Mouse (Mus musculus) frontal cortex, postnatal 25 days (tissue): Measurements from ENCODE around the gene Numbl.
A peak's percentile ranks its signal among the peaks of the same experiment; 100 is the strongest.

Experiments
- DNase-seq, 2 experiments: peaks; one replicate each; pipeline ENCODE4 v3.0.0; 2022; ENCODE audit warnings: low spot score in 2 of 2

Numbl gene

GRCm38 (mm10) chr7:27295956-27296355 lies 37.7 kb downstream of the Numbl start:
- no peak for DNase-seq

- DNase-seq: no peak
These were observed 38.3 kb downstream of the Numbl start for GRCm38 (mm10) chr7:27296518-27296917.

DNA sequence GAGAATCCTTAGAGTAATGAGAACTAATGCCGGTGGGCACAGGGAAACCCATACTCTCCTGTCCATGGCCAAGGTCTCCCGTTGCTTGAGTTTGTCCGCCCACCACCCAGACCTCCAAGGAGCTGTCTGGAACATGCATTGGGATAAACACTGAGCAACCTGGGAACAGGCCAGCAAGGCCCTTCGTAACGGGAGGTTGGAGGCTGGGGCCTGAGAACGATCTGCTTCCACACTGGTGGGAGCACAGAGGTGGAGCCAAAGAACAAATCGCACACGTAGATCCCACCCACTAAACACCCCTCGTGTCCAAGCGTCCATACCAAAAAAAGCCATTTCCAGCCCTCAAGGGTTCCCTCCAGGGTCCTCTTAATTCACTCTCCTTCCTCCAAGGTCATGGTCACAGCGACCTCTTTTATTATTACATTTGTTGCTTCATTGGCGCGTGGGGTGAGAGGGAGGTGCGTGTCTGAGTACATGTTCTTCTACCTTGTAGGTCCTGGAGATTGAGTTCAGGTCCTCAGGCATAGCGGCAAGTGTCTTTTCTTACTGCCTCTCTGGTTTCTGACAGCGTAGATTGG lies 39.9 kb downstream of the Numbl start:
- no peak for DNase-seq

GRCm38 (mm10) chr7:27298816-27299215 lies 40.6 kb downstream of the Numbl start:
- DNase-seq: no peak

DNA sequence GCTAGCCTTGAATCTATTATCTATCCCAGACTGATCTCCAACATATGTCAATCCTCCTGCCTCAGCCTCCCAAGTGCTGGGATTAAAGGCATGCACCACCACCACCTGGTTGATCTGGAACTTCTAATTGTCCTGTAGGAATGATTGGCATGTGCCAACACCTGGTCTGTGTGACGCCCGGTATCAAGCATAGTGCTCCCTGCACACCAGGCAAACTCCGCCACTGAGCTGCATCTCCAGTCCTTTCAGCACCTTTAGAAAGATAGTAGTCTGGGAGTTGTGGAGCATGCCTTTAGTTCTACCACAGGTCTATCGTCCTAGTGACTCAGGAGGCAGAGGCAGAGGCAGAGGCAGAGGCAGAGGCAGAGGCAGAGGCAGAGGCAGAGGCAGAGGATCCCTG lies 42.1 kb downstream of the Numbl start:
- no peak for DNase-seq

GRCm38 (mm10) chr7:27300801-27301200 lies 42.6 kb downstream of the Numbl start:
- no peak for DNase-seq

- DNase-seq: peak; percentile 55
These were observed 43.9 kb downstream of the Numbl start for GRCm38 (mm10) chr7:27302172-27302571.

GRCm38 (mm10) chr7:27305091-27305730 lies 47.0 kb downstream of the Numbl start:
- no peak for DNase-seq

GRCm38 (mm10) chr7:27306161-27307160 lies 48.2 kb downstream of the Numbl start:
- DNase-seq: no peak

- DNase-seq: no peak
These were observed 49.3 kb downstream of the Numbl start for GRCm38 (mm10) chr7:27307551-27307950.

GRCm38 (mm10) chr7:27308821-27309549 lies 50.8 kb downstream of the Numbl start:
- no peak for DNase-seq

DNA sequence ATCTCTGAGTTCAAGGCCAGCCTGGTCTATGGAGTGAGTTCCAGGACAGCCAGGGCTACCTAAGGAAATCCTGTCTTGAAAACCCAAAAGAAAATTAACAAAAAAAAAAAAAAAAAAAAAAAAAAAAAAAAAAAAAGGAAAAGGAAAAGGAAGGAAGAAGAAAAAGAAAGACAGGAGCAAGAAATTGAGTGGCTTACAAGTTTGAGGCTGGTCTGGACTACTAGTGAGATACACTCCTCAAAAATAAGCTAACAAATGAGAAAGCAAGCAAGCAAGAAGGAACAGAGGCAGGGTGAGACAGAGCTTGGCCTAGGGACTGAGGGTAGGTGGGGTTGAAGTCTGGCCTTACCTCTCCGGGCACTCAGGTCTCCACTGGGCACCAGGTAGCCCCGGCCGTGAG lies 51.6 kb downstream of the Numbl start:
- DNase-seq: no peak

- DNase-seq: no peak
These were observed 52.1 kb downstream of the Numbl start for GRCm38 (mm10) chr7:27310306-27310705.

GRCm38 (mm10) chr7:27310996-27311535 lies 52.8 kb downstream of the Numbl start:
- DNase-seq: no peak

- DNase-seq: no peak
These were observed 53.5 kb downstream of the Numbl start for GRCm38 (mm10) chr7:27311651-27312284.

- DNase-seq: no peak
These were observed 56.2 kb downstream of the Numbl start for GRCm38 (mm10) chr7:27314393-27314792.

DNA sequence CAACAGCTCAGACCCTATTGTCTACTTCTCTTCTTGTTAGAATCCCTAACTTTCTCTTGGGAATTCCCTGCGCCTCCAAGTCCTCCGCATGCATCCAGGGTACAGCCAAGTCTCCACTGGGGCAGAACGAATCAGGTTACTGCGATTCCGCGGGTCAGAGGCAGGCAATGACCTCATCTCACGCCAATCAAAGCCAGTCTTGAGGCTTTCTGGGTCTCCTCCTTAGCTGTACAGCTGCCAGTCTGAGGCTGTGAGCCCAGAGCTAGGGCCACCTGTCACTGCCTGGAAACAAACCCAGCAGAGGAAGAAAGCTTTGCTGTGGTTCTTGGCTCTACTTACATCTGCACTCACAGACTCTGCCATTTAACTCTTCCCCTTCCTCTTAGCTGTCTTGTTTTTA lies 57.7 kb downstream of the Numbl start:
- no peak for DNase-seq

- DNase-seq: no peak
These were observed 61.2 kb downstream of the Numbl start for GRCm38 (mm10) chr7:27319411-27319810.

DNA sequence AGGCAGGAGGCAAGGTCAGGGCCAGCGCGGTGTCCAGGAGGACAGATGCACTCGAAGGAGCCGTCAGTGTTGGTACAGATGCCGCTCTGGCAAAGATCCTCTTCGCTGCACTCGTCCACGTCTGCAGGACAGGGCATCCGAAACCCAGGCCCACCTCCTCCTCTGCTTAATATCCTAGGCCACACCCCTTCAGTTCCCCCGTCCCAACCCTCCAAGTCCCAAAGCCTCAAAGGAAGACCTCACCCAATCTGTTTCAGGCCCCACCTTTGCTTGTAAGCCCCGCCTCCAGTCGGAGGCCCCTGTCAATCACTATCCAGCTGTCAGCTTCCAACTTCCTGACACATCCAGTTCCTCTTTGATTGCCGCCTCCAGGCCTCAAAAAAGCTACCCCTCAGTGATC lies 64.1 kb downstream of the Numbl start:
- DNase-seq: no peak

DNA sequence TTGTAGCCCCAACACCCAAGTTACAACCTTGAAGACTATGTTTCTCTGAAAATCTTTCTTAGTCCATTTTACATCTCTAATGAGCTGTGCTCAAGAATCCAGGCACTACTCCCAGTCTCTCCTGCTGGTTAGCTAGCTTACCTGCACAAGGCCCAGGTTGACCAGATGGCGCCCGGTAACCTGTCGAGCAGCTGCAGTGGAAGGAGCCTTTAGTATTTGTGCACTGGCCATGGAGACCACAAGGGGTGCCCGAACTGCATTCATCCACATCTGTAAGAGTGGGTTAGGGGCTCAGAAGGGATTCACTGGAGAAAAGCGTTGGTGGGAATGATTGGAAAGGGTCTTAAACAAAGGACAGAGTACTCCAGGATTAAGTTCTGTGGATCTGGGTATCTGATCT lies 64.8 kb downstream of the Numbl start:
- no peak for DNase-seq

DNA sequence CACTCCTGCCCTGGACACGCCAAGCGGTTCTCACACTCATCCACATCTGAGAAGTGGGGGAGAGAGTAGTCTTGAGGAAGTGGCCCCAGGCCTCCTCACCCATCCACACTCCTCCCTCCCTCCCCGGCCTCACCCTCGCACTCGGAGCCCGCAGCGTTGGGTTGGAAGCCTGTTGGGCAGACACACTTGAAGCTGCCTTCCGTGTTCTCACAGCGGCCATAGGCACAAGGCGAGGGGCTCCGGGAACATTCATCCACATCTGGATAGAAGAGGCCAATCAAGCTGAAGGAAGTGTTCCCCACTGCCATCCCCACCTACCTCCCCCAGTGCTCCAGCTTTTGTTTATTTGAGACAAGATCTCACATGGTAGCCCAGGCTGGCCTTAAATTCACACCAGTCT lies 65.9 kb downstream of the Numbl start:
- no peak for DNase-seq
